ENCODE assay signal across 8 mouse cellular contexts in the genomic region with DNA sequence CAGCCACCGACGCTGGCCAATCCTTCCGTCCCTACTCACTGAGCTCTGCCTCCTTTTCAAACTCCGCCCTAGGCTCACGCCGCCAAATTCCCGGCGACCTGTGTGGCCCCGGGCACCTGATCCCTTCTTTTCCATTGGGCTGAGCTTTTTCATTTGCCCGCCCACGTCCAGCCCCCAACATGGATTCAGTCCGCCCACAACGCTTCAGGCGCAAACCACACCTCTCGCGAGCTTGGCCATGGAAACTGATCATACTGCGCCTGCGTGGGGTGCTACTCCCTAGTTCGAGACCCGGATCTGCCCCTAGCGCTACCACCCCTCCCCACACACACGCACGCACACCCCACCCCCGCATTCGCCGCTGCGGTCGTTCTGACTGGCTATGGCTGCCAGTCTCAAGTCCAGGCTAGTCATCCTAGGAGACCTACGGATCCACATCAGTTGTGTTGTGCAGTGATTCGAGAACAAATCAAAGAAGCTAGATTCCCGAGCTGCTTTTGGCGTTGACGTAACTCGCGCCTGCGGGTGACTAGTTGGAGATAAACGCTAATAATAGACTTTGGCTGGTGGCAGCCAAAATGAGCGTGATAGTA. TPM values are rescaled to one million over a fixed set of nuclear protein-coding genes. Genes with fewer than 3 reads are reported as not detected.
A peak's percentile ranks its signal among the peaks of the same experiment; 100 is the strongest.
DNase-seq lines count a peak whose midpoint lies in the region; ATAC-seq and TF ChIP-seq lines count a peak whose summit lies in the region.

No protein-coding gene starts in this region.

- peak overlapping the region; percentile 52 for H3K9ac ChIP-seq in hindbrain, postnatal 0 days (replicated peaks; ENCODE audit: low read length)

- intact Hi-C loops in gastrocnemius, adult 2 months (cut with DNase I): loop anchor here (5.0 kb wide), 1 partner anchor 101 kb away; no protein-coding TSS in a partner anchor
- intact Hi-C loops in left cerebral cortex, adult 2 months (cut with DNase I): no loop called here

- 26% methylated on average over 38 of the region's 38 CpGs for WGBS in hindbrain, postnatal 0 days

- peak; percentile 98 for DNase-seq in ZHBTc4 (ENCODE audit: low read depth, low spot score)
- DNase-seq in gastrocnemius, adult 2 months: peak; percentile 95
- DNase-seq in hindbrain, postnatal 0 days (ENCODE audit: low spot score): peak; percentile 94
- DNase-seq in left cerebral cortex, adult 2 months (ENCODE audit: extremely low spot score in 1 of 2, low spot score in 2 of 2): peak; percentile 87 to 91
- peak; percentile 92 to 93 for DNase-seq in right cerebral cortex, adult 2 months (ENCODE audit: low spot score in 2 of 2)
- peak; percentile 94 for DNase-seq in urinary bladder, postnatal 14 days (ENCODE audit: low spot score)

- peak overlapping the region; percentile 81 for H3K4me3 ChIP-seq in gastrocnemius, adult 2 months
- H3K4me3 ChIP-seq in hindbrain, postnatal 0 days (ENCODE audit: low read length): peak overlapping the region; percentile 45
- peak overlapping the region; percentile 54 for H3K4me3 ChIP-seq in left cerebral cortex, adult 2 months

- H3K9me3 ChIP-seq in hindbrain, postnatal 0 days (ENCODE audit: low read length): no peaks in the 10 kb centered on the region

- ATAC-seq in common myeloid progenitor, adult 5-6 weeks (replicated peaks; ENCODE audit: low read depth, poor library complexity, severe bottlenecking): peak; percentile 99
- peak; percentile 98 for ATAC-seq in hindbrain, postnatal 0 days
- ATAC-seq in megakaryocyte, adult 5-6 weeks (ENCODE audit: poor library complexity, severe bottlenecking): peak; percentile 99

- H3K27ac ChIP-seq in gastrocnemius, adult 2 months: peak overlapping the region; percentile 75
- H3K27ac ChIP-seq in hindbrain, postnatal 0 days: peak overlapping the region; percentile 75
- H3K27ac ChIP-seq in left cerebral cortex, adult 2 months: peak overlapping the region; percentile 82

- no peaks in the 10 kb centered on the region for H3K36me3 ChIP-seq in hindbrain, postnatal 0 days (ENCODE audit: insufficient read depth, low read length)

- no peaks in the 10 kb centered on the region for H3K4me1 ChIP-seq in hindbrain, postnatal 0 days (ENCODE audit: insufficient read depth, low read length)

- no peaks in the 10 kb centered on the region for H3K27me3 ChIP-seq in hindbrain, postnatal 0 days (ENCODE audit: insufficient read depth, low read length)

- no peak for TF ChIP-seq CTCF in gastrocnemius, adult 2 months (IDR thresholded peaks at IDR 0.05)
- no peak for TF ChIP-seq CTCF in hindbrain, postnatal 0 days (IDR thresholded peaks at IDR 0.05; ENCODE audit: low read depth)
- TF ChIP-seq CTCF in left cerebral cortex, adult 2 months (IDR thresholded peaks at IDR 0.05): no peak

- peak overlapping the region; percentile 52 for H3K4me2 ChIP-seq in hindbrain, postnatal 0 days (ENCODE audit: low read depth, low read length)

RNA-seq across cellular contexts. Expression of a gene that starts 0.3 kb away (rescaled TPM):
- 11.0 and 13.1 TPM in 2 replicates for total RNA-seq in common myeloid progenitor, adult 5-6 weeks (2017)
- 1 to 10 TPM; 4.0 to 4.4 TPM for total RNA-seq in gastrocnemius, adult 2 months (2021)
- total RNA-seq in hindbrain, postnatal 0 days (2014; rRNA removed): 97.9 and 105 TPM in 2 replicates
- 54.5 and 57.4 TPM in 2 replicates for polyA plus RNA-seq in hindbrain, postnatal 0 days (2015; fragmentation: Nextera tagmentation; extraction: Ambion mirVana)
- 10 to 100 TPM; 50.3 to 52.7 TPM for total RNA-seq in left cerebral cortex, adult 2 months (2021)
- 6.4 and 7.5 TPM in 2 replicates for total RNA-seq in megakaryocyte, adult 5-6 weeks (2015)
- total RNA-seq in megakaryocyte, adult 5-6 weeks (2017): 8.0 and 9.3 TPM in 2 replicates

RNA-seq across cellular contexts. Expression of a gene that starts 19.6 kb away (rescaled TPM):
- total RNA-seq in common myeloid progenitor, adult 5-6 weeks (2017): not detected in 2 replicates
- not detected for total RNA-seq in gastrocnemius, adult 2 months (2021)
- not detected in 2 replicates for total RNA-seq in hindbrain, postnatal 0 days (2014; rRNA removed)
- polyA plus RNA-seq in hindbrain, postnatal 0 days (2015; fragmentation: Nextera tagmentation; extraction: Ambion mirVana): not detected in 2 replicates
- not detected for total RNA-seq in left cerebral cortex, adult 2 months (2021)
- not detected in 2 replicates for total RNA-seq in megakaryocyte, adult 5-6 weeks (2015)
- total RNA-seq in megakaryocyte, adult 5-6 weeks (2017): not detected in 2 replicates

RNA-seq across cellular contexts. Expression of a gene that starts 28.4 kb away (rescaled TPM):
- not detected in 2 replicates for total RNA-seq in common myeloid progenitor, adult 5-6 weeks (2017)
- not detected for total RNA-seq in gastrocnemius, adult 2 months (2021)
- 124 and 154 TPM in 2 replicates for total RNA-seq in hindbrain, postnatal 0 days (2014; rRNA removed)
- polyA plus RNA-seq in hindbrain, postnatal 0 days (2015; fragmentation: Nextera tagmentation; extraction: Ambion mirVana): 465 and 477 TPM in 2 replicates
- 100 to 1,000 TPM; 463 to 503 TPM for total RNA-seq in left cerebral cortex, adult 2 months (2021)
- not detected in 2 replicates for total RNA-seq in megakaryocyte, adult 5-6 weeks (2015)
- total RNA-seq in megakaryocyte, adult 5-6 weeks (2017): not detected in 2 replicates

RNA-seq across cellular contexts. Expression of a gene that starts 29.9 kb away (rescaled TPM):
- 46.7 and 51.4 TPM in 2 replicates for total RNA-seq in common myeloid progenitor, adult 5-6 weeks (2017)
- total RNA-seq in gastrocnemius, adult 2 months (2021): not detected
- total RNA-seq in hindbrain, postnatal 0 days (2014; rRNA removed): not detected in 2 replicates
- not detected in 2 replicates for polyA plus RNA-seq in hindbrain, postnatal 0 days (2015; fragmentation: Nextera tagmentation; extraction: Ambion mirVana)
- total RNA-seq in left cerebral cortex, adult 2 months (2021): not detected
- total RNA-seq in megakaryocyte, adult 5-6 weeks (2015): 5.8 and 7.1 TPM in 2 replicates
- total RNA-seq in megakaryocyte, adult 5-6 weeks (2017): 5.6 and 7.6 TPM in 2 replicates

RNA-seq across cellular contexts. Expression of a gene that starts 38.7 kb away (rescaled TPM):
- total RNA-seq in common myeloid progenitor, adult 5-6 weeks (2017): not detected in 2 replicates
- not detected for total RNA-seq in gastrocnemius, adult 2 months (2021)
- not detected in 2 replicates for total RNA-seq in hindbrain, postnatal 0 days (2014; rRNA removed)
- polyA plus RNA-seq in hindbrain, postnatal 0 days (2015; fragmentation: Nextera tagmentation; extraction: Ambion mirVana): not detected in 2 replicates
- total RNA-seq in left cerebral cortex, adult 2 months (2021): not detected
- total RNA-seq in megakaryocyte, adult 5-6 weeks (2015): not detected in 2 replicates
- not detected in 2 replicates for total RNA-seq in megakaryocyte, adult 5-6 weeks (2017)

Comparison
In these comparisons a context has a peak if more than half of its experiments do, and no peak if none do; other contexts are left out.
1. Peak in every context shown above with its lines: DNase-seq, ATAC-seq, H3K4me3 ChIP-seq and H3K27ac ChIP-seq.
2. RNA of a gene that starts 28.4 kb away (total RNA-seq): 463 to 503 TPM in left cerebral cortex, adult 2 months and 124 to 154 TPM in hindbrain, postnatal 0 days; not detected in gastrocnemius, adult 2 months, not detected in common myeloid progenitor, adult 5-6 weeks and not detected in megakaryocyte, adult 5-6 weeks; every median in the first group is over 100 times any median in the second.